Comparison of ENCODE assay signal across 24 mouse cellular contexts in the genomic region with DNA sequence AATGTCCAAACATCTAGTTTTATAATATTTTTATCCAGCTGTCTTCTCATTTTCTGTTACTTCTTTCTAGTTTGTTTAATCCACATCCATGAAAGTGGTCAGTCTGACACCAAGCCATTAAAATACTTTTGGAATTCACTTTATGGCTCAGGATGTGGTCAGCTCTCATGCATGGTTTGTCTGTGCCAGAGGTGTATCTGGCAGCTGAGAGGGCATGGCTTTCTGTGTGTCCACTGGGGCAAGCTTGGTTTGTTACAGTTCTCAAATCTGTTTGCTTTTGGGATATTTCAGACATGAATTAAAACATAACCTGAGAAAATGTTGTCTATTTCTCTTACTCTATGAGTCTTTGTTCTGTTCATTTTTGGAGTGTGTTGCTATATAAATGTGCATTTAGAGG. TPM values are rescaled to one million over a fixed set of nuclear protein-coding genes. Genes with fewer than 3 reads are reported as not detected.
A peak's percentile ranks its signal among the peaks of the same experiment; 100 is the strongest.
DNase-seq lines count a peak whose midpoint lies in the region; ATAC-seq and TF ChIP-seq lines count a peak whose summit lies in the region.
"Had no signal": no experiment of that assay in that cellular context is flagged by ENCODE, and none has a peak within 500 bp of the region (broad histone marks: within the 10 kb centered on the region; RNA-seq: fewer than 3 reads in every experiment).

No protein-coding gene starts in this region.

- CTCF ChIA-PET in Patski (lab: Charles Lee): interaction anchor here (1.0 to 1.5 kb wide), 5 partner anchors 9 to 20 kb away, joined by 3 to 6 read pairs (median 4); no protein-coding TSS in a partner anchor

- in situ Hi-C loops in Patski (cut with MboI; ENCODE audit: low pct_unique_long_range_greater_than_20kb): no loop called here

- peak; percentile 45 for ATAC-seq in Patski
- no peak for ATAC-seq in midbrain, postnatal 0 days (ENCODE audit: low FRiP score)
- ATAC-seq: activated CD4-positive, CD25-positive, alpha-beta regulatory T cell, adult 4 months; CD4-positive, CD25-positive, alpha-beta regulatory T cell, adult 4 months had no signal

- H3K79me2 ChIP-seq in C2C12 (ENCODE audit: control insufficient read depth, insufficient read depth) (peaks cover 87% of the 10 kb centered on the region), myocyte (ENCODE audit: control insufficient read depth, insufficient read depth) (peaks cover 86% of the 10 kb centered on the region)

- POLR2A ChIA-PET in Patski (lab: Charles Lee): no interaction called here

- peaks cover 73% of the 10 kb centered on the region for H3K79me3 ChIP-seq in C2C12 (ENCODE audit: low read depth)

- DNase-seq in 3T3-L1 (ENCODE audit: low read depth, low spot score) (peak; percentile 53), Patski (ENCODE audit: low read depth, low spot score) (no peak)
- no peak for DNase-seq in midbrain, postnatal 0 days (ENCODE audit: low spot score)
- no peak for DNase-seq in thymus, postnatal 10 days (ENCODE audit: low spot score in 2 of 2)
- no peak for DNase-seq in thymus, postnatal 0 days (ENCODE audit: low spot score)
- no peak for DNase-seq in forebrain, embryonic 10.5 days (ENCODE audit: extremely low spot score, low spot score)
- DNase-seq: adrenal gland, adult 2 months; adrenal gland, adult 8-10 months; adrenal gland, postnatal 10 days; adrenal gland, postnatal 14 days; adrenal gland, postnatal 25 days; adrenal gland, postnatal 36 days; B cell, adult 2 months; cerebellum, adult 11 months; cerebellum, adult 11-12 months; cerebellum, adult 18-20 months; cerebellum, adult 2 months; cerebellum, adult 8-10 months had no signal

- H3ac ChIP-seq in C2C12 (ENCODE audit: control insufficient read depth, insufficient read length, low read depth) (no peak overlapping the region), myocyte (ENCODE audit: control insufficient read depth, insufficient read length) (no peak overlapping the region)

- H3K4me1 ChIP-seq in midbrain, postnatal 0 days (ENCODE audit: insufficient read depth, low read length): 0 out of 2 replicates have a peak, but pooled peaks cover 4% of the 10 kb centered on the region
- H3K4me1 ChIP-seq in forebrain, embryonic 10.5 days: peaks cover 12% of the 10 kb centered on the region

- TF ChIP-seq CTCF in C2C12 (IDR thresholded peaks at IDR 0.05; ENCODE audit: control insufficient read depth, insufficient read depth, insufficient read length) (no peak), Patski (IDR thresholded peaks at IDR 0.05) (no peak)
- TF ChIP-seq CTCF in midbrain, postnatal 0 days (IDR thresholded peaks at IDR 0.05): no peak

- no peaks in the 10 kb centered on the region for H3K9me3 ChIP-seq in midbrain, postnatal 0 days (ENCODE audit: low read length)
- no peaks in the 10 kb centered on the region for H3K9me3 ChIP-seq in forebrain, embryonic 10.5 days
- H3K9me3 ChIP-seq: G1E had no signal

- no peak overlapping the region for H3K4me3 ChIP-seq in C2C12 (ENCODE audit: insufficient read depth, poor library complexity, severe bottlenecking)
- H3K4me3 ChIP-seq in myocyte: no peak overlapping the region
- no peak overlapping the region for H3K4me3 ChIP-seq in midbrain, postnatal 0 days (ENCODE audit: low read depth, low read length)
- H3K4me3 ChIP-seq in forebrain, embryonic 10.5 days: no peak overlapping the region

- H3K27me3 ChIP-seq in C2C12 (ENCODE audit: control insufficient read depth, insufficient read depth, insufficient read length) (no peaks in the 10 kb centered on the region), Patski (no peaks in the 10 kb centered on the region), myocyte (ENCODE audit: control insufficient read depth, insufficient read depth, insufficient read length) (no peaks in the 10 kb centered on the region)
- no peaks in the 10 kb centered on the region for H3K27me3 ChIP-seq in midbrain, postnatal 0 days (ENCODE audit: insufficient read depth, low read length)
- no peaks in the 10 kb centered on the region for H3K27me3 ChIP-seq in forebrain, embryonic 10.5 days (ENCODE audit: poor library complexity, severe bottlenecking)
- H3K27me3 ChIP-seq: CH12.LX had no signal

- peak overlapping the region; percentile 60 for H3K4me2 ChIP-seq in myocyte (ENCODE audit: low read depth)
- H3K4me2 ChIP-seq in midbrain, postnatal 0 days (ENCODE audit: low read depth, low read length, poor library complexity, severe bottlenecking): no peak overlapping the region

- H3K27ac ChIP-seq in midbrain, postnatal 0 days (ENCODE audit: low read depth, low read length): no peak overlapping the region
- no peak overlapping the region for H3K27ac ChIP-seq in forebrain, embryonic 10.5 days

- peaks cover 47% of the 10 kb centered on the region for H3K36me3 ChIP-seq in C2C12 (ENCODE audit: control insufficient read depth, insufficient read depth)
- peaks cover 9% of the 10 kb centered on the region for H3K36me3 ChIP-seq in myocyte (ENCODE audit: control insufficient read depth, insufficient read depth)
- H3K36me3 ChIP-seq in midbrain, postnatal 0 days (ENCODE audit: insufficient read depth, low read length): peaks cover 14% of the 10 kb centered on the region
- H3K36me3 ChIP-seq in forebrain, embryonic 10.5 days (replicated peaks): peaks cover 67% of the 10 kb centered on the region

- H3K9ac ChIP-seq in midbrain, postnatal 0 days (replicated peaks; ENCODE audit: low read length, poor library complexity, severe bottlenecking): no peak overlapping the region

- TF ChIP-seq POLR2A in myocyte (IDR thresholded peaks at IDR 0.05; ENCODE audit: insufficient read length, low read depth): no peak

TF ChIP-seq in C2C12, 6 proteins besides CTCF, POLR2A, EP300 and RAD21:
- TF ChIP-seq CEBPB (IDR thresholded peaks at IDR 0.05; ENCODE audit: low read depth) (no peak), USF1 (IDR thresholded peaks at IDR 0.05; ENCODE audit: low read depth) (no peak), MYOG (IDR thresholded peaks at IDR 0.05; ENCODE audit: control insufficient read depth, extremely low read depth, insufficient read length) (no peak), MYOD1 (IDR thresholded peaks at IDR 0.05; ENCODE audit: control insufficient read depth, insufficient read length, low read depth) (peak; percentile 63), FOSL1 (IDR thresholded peaks at IDR 0.05; ENCODE audit: insufficient read depth, low read length, poor library complexity, severe bottlenecking) (no peak), MAX (IDR thresholded peaks at IDR 0.05) (peak; percentile 65)

TF ChIP-seq in myocyte, 11 proteins besides CTCF, POLR2A, EP300 and RAD21:
- no peak for TF ChIP-seq USF1 (IDR thresholded peaks at IDR 0.05; ENCODE audit: low read depth)
- peak in 2 of 3 experiments; percentile 30 to 67 for TF ChIP-seq MYOD1 (IDR thresholded peaks at IDR 0.05; ENCODE audit: control insufficient read depth in 1 of 3, insufficient read length in 2 of 3, low read depth in 2 of 3)
- TF ChIP-seq REST (IDR thresholded peaks at IDR 0.05; ENCODE audit: insufficient read depth, insufficient read length): no peak
- no peak for TF ChIP-seq TCF3 (IDR thresholded peaks at IDR 0.05; ENCODE audit: insufficient read length, low read depth)
- TF ChIP-seq MAX (IDR thresholded peaks at IDR 0.05; ENCODE audit: low read depth): no peak
- no peak for TF ChIP-seq POLR2AphosphoS2 (IDR thresholded peaks at IDR 0.05; ENCODE audit: insufficient read length, low read depth)
- TF ChIP-seq MYOG (IDR thresholded peaks at IDR 0.05; ENCODE audit: control insufficient read depth in 1 of 3, insufficient read depth in 1 of 3, insufficient read length in 2 of 3, low read depth in 2 of 3): peak in 1 of 3 experiments; percentile 42
- TF ChIP-seq CEBPB (IDR thresholded peaks at IDR 0.05; ENCODE audit: insufficient read depth, poor library complexity, severe bottlenecking): no peak
- no peak for TF ChIP-seq E2F4 (IDR thresholded peaks at IDR 0.05; ENCODE audit: insufficient read depth)
- TF ChIP-seq TCF12 (IDR thresholded peaks at IDR 0.05; ENCODE audit: insufficient read depth, poor library complexity, severe bottlenecking): peak; percentile 60
- TF ChIP-seq SRF (IDR thresholded peaks at IDR 0.05; ENCODE audit: control insufficient read depth, insufficient read length, low read depth): no peak

RNA-seq across cellular contexts. Expression of a gene that starts 7.2 kb away (rescaled TPM):
- polyA plus RNA-seq in C2C12 (2012; fragmentation: generic; extraction: Trizol) (48.8 TPM), Patski (2021) (70.8 TPM), myocyte (2012; fragmentation: generic; extraction: Trizol) (89.3 TPM)
- 133 and 162 TPM in 2 replicates for total RNA-seq in midbrain, postnatal 0 days (2014; rRNA removed)
- 22.4 and 25.8 TPM in 2 replicates for polyA plus RNA-seq in midbrain, postnatal 0 days (2015; fragmentation: Nextera tagmentation; extraction: Ambion mirVana)
- polyA plus RNA-seq in thymus, postnatal 0 days (2015; fragmentation: Nextera tagmentation; extraction: Ambion mirVana): 5.2 and 6.4 TPM in 2 replicates
- 16.9 and 18.3 TPM in 2 replicates for polyA plus RNA-seq in forebrain, embryonic 10.5 days (2016; fragmentation: Nextera tagmentation; extraction: Ambion mirVana)

RNA-seq across cellular contexts. Expression of a gene that starts 21.0 kb away (rescaled TPM):
- 27.2 TPM for polyA plus RNA-seq in C2C12 (2012; fragmentation: generic; extraction: Trizol)
- 38.9 TPM for polyA plus RNA-seq in Patski (2021)
- polyA plus RNA-seq in myocyte (2012; fragmentation: generic; extraction: Trizol): 27.9 TPM
- total RNA-seq in midbrain, postnatal 0 days (2014; rRNA removed): 42.1 and 51.3 TPM in 2 replicates
- 34.9 and 39.0 TPM in 2 replicates for polyA plus RNA-seq in midbrain, postnatal 0 days (2015; fragmentation: Nextera tagmentation; extraction: Ambion mirVana)
- 70.8 and 89.0 TPM in 2 replicates for polyA plus RNA-seq in thymus, postnatal 0 days (2015; fragmentation: Nextera tagmentation; extraction: Ambion mirVana)
- 50.8 and 58.1 TPM in 2 replicates for polyA plus RNA-seq in forebrain, embryonic 10.5 days (2016; fragmentation: Nextera tagmentation; extraction: Ambion mirVana)

RNA-seq across cellular contexts. Expression of a gene that starts 45.2 kb away (rescaled TPM):
- polyA plus RNA-seq in C2C12 (2012; fragmentation: generic; extraction: Trizol): 17.2 TPM
- polyA plus RNA-seq in Patski (2021): 13.5 TPM
- 16.3 TPM for polyA plus RNA-seq in myocyte (2012; fragmentation: generic; extraction: Trizol)
- 79.0 and 81.6 TPM in 2 replicates for total RNA-seq in midbrain, postnatal 0 days (2014; rRNA removed)
- polyA plus RNA-seq in midbrain, postnatal 0 days (2015; fragmentation: Nextera tagmentation; extraction: Ambion mirVana): 58.4 and 61.9 TPM in 2 replicates
- polyA plus RNA-seq in thymus, postnatal 0 days (2015; fragmentation: Nextera tagmentation; extraction: Ambion mirVana): 16.4 and 18.0 TPM in 2 replicates
- polyA plus RNA-seq in forebrain, embryonic 10.5 days (2016; fragmentation: Nextera tagmentation; extraction: Ambion mirVana): 22.4 and 24.2 TPM in 2 replicates

RNA-seq across cellular contexts. Expression of a gene that starts 52.8 kb away (rescaled TPM):
- polyA plus RNA-seq in C2C12 (2012; fragmentation: generic; extraction: Trizol): not detected
- not detected for polyA plus RNA-seq in Patski (2021)
- 0.11 TPM for polyA plus RNA-seq in myocyte (2012; fragmentation: generic; extraction: Trizol)
- 0.85 and 2.2 TPM in 2 replicates for total RNA-seq in midbrain, postnatal 0 days (2014; rRNA removed)
- polyA plus RNA-seq in midbrain, postnatal 0 days (2015; fragmentation: Nextera tagmentation; extraction: Ambion mirVana): 0.15 TPM in 1 of 2 replicates, not detected in the other
- polyA plus RNA-seq in thymus, postnatal 0 days (2015; fragmentation: Nextera tagmentation; extraction: Ambion mirVana): not detected in 2 replicates
- polyA plus RNA-seq in forebrain, embryonic 10.5 days (2016; fragmentation: Nextera tagmentation; extraction: Ambion mirVana): not detected in 2 replicates
- total RNA-seq: adrenal gland, postnatal 10 days had no signal
- polyA plus RNA-seq: CD4-positive, CD25-positive, alpha-beta regulatory T cell, adult 4 months; G1E had no signal
